Mouse (Mus musculus): ENCODE measurements around the gene Sik1. TPM values are rescaled to one million over a fixed set of nuclear protein-coding genes. Genes with fewer than 3 reads are reported as not detected.
A peak's percentile ranks its signal among the peaks of the same experiment; 100 is the strongest.

The Sik1 gene
- total RNA-seq, 1 experiment from 2014 or later: 193 TPM

DNA sequence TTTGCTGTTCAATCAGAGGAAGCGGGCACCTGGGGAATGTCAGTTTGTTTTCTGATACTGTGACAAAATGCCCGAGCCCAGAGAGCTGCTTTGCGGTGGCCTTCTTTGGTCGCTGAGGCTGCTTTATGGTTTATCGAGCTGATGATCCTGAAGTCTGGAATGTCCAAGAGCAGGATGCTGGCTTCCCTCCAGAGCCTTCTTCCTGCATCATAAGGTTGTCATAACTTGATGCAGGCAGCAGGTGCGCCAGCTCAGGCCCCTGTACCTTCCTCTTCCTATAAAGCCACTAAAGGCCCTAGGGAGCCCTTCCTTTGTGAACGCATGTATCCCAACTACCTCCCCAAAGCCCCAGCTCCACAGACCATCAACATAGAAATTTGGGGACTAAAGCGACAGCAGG is 5.3 kb upstream of the Sik1 start:
- no peak for ATAC-seq (replicated peaks; ENCODE audit: insufficient number of reproducible peaks, low FRiP score, low TSS enrichment, poor library complexity, severe bottlenecking)

DNA sequence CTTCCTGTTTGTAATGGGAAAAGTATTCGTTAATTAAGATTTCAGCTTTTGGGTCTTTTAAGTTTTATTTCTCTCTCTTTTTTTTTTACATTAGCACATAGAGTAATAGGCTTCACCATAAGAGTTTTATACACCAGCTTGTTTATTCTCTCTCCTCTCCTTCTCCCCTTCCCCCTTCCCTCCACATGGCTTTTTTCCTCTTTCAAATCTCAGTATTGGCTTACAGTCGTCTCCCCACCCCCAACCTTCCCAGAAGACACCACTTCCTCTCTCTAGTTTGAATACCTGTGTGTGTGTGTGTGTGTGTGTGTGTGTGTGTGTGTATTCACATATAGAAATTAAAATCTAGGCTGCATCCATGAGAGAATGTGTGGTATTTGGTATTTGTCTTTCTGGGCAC is 3.8 kb upstream of the Sik1 start:
- ATAC-seq (replicated peaks; ENCODE audit: insufficient number of reproducible peaks, low FRiP score, low TSS enrichment, poor library complexity, severe bottlenecking): no peak

DNA sequence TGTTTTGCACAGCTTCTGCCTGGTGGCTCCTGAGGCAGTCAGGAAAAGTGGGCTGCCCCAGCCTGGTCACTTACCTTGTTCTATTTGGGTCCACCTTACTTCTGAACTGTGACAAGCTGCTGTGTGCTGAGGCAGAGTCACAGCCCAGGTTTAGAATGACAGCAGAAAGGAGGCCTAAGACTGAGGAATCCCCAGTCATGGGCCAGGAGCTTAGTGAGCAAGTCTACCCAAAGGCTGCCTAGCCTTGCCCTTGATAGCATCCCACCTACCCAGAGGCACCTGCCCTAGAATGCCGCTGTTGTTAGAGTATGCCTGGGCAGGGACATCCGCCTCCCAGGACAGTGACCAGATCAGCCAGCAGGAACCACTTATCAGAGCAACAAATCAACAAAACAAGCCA is 3.2 kb upstream of the Sik1 start:
- no peak for ATAC-seq (replicated peaks; ENCODE audit: insufficient number of reproducible peaks, low FRiP score, low TSS enrichment, poor library complexity, severe bottlenecking)

DNA sequence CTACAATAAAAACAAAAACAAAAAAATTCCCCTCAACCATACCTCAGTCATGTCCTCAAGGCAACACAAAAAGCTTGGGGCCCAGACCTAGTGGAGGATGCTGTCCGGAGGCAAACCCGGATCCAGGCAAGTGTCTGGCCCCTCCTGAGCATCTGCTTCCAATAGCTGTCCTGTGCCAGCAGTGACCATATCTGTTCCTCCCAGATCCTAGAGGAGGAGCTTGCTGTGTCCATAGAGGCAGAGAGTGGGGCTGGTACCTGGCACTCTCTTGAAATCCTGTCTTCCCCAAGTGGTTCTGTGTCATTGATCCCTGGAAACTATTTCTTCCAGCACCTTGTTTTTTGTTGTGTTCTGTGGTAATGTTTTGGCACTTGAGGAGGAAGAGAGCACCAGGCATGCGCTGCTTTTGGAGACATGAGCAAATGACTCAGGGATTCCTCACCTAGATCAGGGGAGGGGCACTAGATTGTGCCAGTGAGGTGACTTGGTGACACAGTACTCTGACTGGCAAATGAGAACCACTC is 2.4 kb upstream of the Sik1 start:
- ATAC-seq (replicated peaks; ENCODE audit: insufficient number of reproducible peaks, low FRiP score, low TSS enrichment, poor library complexity, severe bottlenecking): no peak

DNA sequence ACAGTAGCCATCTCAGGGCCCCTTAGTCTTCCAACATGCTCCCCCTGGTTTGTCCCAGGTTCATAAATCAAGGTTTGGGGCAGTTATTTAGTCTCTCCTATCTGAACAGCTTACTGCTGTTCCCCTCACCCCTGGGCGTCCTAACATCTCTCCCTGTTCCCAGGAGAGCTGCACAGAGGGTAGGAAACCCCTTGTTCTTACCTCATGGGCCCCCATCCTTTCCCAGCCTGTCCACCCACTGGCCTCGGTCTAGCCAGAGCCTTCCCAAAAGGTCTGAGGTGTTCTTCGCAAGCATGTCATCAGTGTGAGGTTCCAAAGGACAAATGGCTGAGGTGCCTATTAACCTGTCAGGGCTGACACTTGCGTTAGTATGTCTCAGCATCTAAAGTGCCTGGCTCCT is 1.6 kb upstream of the Sik1 start:
- no peak for ATAC-seq (replicated peaks; ENCODE audit: insufficient number of reproducible peaks, low FRiP score, low TSS enrichment, poor library complexity, severe bottlenecking)

DNA sequence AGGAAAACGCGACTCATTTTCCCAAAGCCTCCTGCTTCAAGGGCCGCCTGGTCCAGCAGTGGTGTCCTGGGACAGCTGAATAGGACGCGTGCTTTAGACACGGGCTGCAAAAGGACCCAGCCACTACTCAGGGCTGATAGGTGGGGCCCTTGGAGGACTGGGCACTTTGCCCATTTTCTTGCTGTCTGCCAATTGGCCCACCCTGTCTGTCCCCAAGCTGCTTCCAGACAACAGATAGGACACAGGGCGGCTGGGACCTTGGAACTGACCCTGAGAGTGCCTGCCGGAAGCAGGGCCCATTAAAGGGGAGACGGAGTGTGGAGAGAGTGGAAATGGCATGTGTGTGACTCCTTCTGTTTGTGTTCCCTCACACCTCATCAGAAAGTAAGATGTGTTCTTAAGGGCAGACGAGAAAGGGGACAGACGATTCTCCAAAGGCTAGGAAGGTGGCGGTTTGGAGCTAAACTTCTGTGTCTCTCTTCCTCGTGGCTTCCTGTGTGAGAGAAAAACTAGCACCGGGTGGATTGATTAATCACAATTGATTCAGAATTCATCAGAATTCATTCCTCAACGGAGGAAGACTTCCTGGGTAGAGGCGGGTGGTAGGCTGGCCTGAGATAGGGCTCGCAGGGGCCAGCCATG is 1.0 kb upstream of the Sik1 start:
- ATAC-seq (replicated peaks; ENCODE audit: insufficient number of reproducible peaks, low FRiP score, low TSS enrichment, poor library complexity, severe bottlenecking): 0 out of 2 replicates have a peak, but pooled peaks have one; percentile 3

DNA sequence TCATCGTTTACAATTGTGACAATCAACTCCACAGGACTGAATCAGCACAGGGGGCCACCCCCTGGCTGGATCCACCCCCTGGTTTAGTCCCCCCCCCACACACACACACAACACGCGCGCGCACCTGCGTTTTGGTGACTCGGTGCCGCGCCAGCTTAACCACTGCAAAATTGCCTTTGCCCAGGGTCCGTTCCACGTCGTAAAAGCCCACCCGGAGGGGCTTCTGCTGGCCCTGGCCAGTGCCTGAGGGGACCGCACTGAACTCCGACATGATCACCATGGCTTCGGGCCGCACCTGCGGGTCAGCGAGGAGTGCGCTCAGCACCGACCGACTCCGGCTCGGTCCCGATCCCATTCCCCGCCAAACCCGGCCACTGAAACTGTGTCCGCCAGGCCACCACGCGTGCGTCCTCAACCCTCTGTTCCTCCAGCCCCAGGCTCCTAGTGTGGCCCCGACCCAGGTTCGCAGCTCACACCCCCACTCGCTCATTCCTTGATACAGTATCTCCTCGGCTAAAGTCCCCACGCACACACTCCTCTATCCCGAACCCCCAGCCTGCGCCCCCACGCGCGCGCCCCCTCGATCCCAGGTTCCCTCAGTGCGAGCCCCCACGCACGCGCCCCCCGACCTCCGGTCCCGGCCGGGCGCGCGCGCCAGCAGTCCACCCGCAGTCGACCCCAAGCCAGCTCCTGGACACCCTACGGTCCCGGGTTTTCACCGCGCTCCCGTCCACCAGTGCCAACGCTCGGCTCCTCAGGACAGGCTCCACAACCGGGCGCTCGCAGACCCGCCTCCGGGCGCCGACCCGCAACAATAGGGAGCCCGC is 621 bp downstream of the Sik1 start:
- ATAC-seq (replicated peaks; ENCODE audit: insufficient number of reproducible peaks, low FRiP score, low TSS enrichment, poor library complexity, severe bottlenecking): no peak

DNA sequence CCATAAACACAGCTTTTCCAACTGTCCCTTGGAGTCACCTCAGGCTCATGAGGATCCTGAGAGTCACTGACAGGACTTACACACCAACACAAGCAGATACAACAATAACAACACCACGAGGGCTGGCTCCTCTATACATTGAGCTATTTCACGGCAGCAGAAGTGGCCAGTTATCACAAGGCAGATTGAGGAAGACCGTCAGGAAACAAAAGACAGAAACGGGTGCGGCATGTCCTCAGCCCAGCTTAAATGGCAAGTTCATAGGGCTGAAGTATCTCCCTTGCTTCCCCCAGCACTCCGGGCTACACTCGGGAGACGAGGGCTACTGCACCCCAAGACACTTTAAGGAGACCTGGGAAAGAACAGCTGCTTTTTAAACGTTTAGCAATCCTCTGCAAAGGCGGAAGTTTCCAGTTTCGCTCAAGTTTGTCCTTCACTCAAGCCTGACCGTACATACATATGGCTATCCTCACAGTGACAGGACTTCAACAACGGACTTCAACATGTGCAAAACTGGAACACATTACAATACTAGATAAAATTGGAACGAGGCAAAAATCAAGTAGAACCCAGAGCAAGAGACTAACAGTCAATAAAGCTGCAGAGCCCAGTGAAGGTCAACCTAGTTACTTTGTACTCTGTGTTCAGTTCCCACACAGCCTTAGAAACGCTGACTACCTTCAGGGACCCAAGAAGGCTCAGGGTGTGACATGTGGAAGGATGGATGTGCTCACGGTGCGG is 2.0 kb downstream of the Sik1 start:
- ATAC-seq (replicated peaks; ENCODE audit: insufficient number of reproducible peaks, low FRiP score, low TSS enrichment, poor library complexity, severe bottlenecking): peak; percentile 27

DNA sequence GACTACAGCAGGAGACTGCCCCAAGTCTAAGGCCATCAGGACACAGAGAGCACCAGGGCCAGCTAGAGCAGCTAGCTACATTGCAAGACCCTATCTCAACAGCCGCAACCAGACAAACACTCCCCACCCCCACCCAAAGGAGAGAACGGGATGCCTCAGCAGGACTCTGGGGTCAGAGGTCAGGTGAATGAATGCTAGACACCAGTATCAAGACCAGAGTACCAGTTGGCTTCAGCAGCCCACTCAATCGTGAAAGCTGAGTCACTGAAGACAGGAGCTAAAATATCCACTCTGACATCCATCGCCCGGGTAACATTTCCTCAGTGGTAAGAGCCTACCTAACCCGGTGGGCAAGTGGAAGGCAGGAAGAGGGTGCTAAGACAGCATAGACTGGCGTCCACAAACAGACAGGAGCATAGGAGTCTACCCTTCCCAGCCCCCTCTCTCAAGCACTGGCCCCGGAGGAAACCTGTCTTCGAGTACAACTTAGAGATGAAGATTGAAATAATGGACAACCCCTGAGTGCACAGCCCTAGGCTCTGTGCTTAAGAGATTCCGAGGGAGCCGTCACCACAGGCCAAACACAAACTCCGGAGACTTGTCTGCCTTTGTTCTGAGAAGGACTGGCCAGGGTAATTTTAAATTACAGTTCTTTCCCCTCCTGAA is 2.7 kb downstream of the Sik1 start:
- no peak for ATAC-seq (replicated peaks; ENCODE audit: insufficient number of reproducible peaks, low FRiP score, low TSS enrichment, poor library complexity, severe bottlenecking)

DNA sequence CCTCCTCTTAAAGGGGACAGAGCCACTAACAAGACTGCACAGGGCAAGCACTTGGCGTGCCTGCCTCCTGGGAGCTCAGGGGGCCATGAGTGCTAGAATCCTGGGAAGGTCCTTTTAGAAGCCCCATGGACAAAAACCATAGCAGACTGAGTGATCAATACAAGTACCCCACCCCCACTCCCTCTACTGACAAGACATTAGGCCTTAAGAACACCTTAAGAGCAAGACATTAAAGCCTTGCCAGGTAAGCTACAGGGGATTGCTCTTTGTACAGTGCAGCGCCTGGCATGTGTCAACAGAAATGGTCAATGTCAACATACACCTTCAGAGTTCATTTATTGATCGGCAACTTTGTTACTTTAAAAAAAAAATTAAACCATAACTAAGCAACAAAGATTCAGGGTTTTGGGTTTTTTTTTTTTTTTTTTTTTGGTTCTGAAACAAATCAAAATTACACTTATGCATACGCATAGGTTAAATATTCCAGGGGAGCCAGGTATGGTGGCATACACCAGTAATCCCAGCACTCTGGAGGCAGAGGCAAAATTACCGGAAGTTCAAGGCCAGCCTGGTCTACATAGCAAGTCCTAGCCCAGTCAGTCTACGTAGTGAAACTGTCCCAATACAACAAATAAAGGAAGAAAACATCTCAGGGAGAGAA is 3.7 kb downstream of the Sik1 start:
- no peak for ATAC-seq (replicated peaks; ENCODE audit: insufficient number of reproducible peaks, low FRiP score, low TSS enrichment, poor library complexity, severe bottlenecking)

DNA sequence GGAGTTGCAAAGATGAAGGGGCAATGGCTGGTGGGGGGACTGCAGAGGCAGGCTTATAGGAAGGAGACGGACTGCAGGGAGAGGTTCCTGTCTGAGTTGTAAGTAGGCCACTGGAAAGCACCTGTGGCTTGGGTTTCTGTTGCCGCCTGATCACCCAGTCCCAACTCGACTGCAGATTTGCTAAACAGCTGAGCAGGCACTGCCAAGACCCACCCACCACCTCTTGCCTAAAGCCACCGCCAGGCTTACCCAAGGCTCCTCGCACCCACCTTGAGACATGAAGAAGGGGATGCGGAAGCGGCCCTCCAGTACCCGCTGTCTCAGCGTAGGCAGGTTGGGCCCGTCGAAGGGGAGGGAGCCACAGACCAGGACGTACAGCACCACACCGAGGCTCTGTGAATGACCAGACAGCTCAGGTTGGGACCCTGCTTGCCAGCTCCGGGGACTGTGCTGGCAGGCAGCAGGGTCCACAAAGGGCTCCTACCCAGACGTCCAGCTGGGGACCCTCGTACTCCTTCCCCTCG is 5.1 kb downstream of the Sik1 start:
- ATAC-seq (replicated peaks; ENCODE audit: insufficient number of reproducible peaks, low FRiP score, low TSS enrichment, poor library complexity, severe bottlenecking): no peak

DNA sequence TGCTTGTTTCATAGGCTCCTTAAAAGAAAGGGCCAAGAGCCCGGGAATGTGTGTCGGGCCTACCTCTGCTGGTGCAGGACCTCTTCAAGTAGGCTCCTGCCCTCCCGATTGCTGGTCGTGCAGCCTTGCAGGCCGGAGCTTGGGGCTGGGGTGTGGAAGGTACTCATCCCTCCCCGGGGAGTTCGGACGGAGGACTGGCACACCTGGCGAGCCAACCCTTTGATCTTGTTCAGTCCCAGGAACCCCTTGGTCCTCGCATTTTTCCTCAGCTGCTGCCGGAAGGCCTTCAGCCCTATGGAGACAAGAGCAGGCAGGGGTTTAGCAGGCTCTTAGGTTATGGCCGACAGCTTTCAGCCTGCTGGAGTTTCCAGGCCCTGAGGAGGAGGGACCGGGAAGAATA is 8.6 kb downstream of the Sik1 start:
- no peak for ATAC-seq (replicated peaks; ENCODE audit: insufficient number of reproducible peaks, low FRiP score, low TSS enrichment, poor library complexity, severe bottlenecking)

DNA sequence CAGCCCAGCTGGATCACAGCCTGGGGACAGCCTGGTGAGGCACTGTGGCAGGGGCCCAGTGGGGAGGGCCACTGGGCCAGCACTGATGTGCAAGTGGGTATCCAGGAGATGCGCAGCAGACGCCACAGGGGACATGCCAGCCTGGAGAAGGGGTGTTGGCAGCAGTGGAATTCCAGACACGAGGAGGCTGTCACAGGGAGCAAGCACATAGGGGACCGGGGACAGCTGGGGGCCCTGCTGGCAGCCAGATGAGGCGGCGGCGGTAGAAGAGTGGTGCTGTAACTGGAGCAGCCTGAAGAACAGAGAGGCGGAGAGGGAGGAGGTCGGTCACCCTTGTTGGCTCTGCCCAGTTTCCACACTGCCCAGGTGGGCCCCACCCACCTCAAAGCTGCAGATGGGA is 9.3 kb downstream of the Sik1 start:
- ATAC-seq (replicated peaks; ENCODE audit: insufficient number of reproducible peaks, low FRiP score, low TSS enrichment, poor library complexity, severe bottlenecking): no peak

DNA sequence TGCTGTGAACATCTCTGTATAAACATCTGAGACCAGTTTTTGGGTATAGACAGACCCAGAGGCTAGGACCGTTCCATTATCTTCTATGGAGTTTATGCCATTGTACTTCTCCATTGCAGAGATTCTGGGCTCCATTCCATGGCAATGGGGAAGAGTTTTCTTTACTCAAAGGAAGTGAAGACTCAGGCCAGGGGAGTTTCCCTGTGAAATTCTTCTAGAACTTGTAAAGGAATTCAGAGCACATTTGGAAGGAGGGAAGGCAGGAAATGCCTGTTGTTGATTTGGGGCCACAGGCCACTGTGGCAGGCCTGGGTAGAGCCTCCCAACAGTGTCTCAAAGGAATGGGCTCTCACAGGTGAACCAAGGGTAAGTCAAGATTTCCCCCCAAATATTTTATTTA is 11.7 kb downstream of the Sik1 start:
- ATAC-seq (replicated peaks; ENCODE audit: insufficient number of reproducible peaks, low FRiP score, low TSS enrichment, poor library complexity, severe bottlenecking): no peak

DNA sequence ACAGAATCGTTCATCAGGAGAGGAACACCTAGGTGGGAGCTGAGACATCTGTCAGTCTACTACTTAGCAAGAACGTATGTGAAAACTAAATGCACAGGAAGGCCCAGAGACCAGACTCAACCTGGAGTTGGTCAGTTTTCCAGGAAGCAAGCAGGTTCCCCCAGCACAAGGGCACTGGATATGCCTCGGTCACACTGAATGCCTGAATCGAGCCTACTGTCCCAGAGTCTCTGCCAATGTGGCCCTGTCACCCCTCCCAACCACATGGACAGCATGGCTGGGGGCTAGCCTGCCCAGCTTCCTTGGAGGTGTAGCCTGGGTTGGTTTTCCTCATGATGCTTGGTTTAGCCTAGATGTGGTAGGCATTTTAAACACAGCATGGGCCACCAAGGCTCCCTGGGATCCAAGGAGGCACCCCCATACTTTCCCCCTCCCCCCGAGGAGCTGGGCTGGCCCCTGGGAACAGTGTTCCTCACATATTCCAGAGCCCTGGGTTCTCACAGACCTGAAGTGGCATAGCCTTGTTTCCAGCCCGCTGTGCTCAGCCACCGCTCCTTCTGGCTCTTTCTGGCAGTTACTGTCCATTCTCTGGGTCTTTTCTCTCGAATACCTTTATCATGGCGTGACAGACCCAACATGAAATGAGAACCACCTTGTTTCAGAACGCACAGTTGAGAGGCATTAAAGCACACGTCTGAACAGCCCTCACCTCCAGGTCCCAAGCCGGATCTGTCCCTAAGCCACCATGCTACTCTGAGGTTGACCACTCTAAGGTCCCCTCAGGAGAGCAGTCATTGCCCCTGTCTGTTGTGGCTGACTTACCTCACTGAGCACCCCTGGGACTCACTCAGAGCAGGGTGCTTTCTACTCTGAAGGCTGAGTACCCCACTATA is 12.4 kb downstream of the Sik1 start:
- ATAC-seq (replicated peaks; ENCODE audit: insufficient number of reproducible peaks, low FRiP score, low TSS enrichment, poor library complexity, severe bottlenecking): no peak

DNA sequence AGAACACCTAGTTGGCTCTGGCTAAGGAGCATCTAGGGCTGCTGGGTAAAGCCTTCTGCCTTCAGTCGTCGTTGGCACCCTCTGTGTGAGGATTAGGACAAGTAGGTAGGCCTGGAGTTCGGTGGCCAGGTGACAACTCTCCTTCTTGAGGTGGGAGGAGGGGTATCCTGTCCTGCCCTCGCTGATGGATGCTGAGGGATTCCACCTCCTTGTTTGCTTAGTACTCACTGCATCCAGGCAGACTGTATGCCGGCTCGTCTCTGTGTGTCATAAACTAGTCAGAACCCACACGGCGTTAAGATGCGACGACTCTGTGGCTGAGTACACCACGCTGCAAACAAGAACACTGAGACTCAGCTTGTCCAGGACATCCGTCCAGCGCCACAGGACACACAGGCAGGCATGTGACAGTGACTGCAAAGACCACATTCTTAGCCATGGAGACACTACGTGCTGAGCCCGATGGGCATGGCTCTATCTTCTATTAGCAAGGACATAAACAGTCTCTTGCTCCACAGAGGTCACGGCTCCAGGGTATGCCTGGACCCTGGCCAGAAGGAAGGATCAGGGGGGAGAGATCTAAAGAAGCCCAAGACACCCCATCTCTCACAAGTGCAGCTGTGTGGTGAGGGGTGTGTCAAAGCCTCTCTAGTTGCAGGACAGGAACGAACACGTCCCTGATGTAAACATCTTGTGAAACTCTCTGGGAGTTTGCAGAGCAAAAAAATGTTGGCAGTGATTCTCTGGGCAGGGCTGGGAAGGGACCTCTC is 13.6 kb downstream of the Sik1 start:
- ATAC-seq (replicated peaks; ENCODE audit: insufficient number of reproducible peaks, low FRiP score, low TSS enrichment, poor library complexity, severe bottlenecking): peak; percentile 28

DNA sequence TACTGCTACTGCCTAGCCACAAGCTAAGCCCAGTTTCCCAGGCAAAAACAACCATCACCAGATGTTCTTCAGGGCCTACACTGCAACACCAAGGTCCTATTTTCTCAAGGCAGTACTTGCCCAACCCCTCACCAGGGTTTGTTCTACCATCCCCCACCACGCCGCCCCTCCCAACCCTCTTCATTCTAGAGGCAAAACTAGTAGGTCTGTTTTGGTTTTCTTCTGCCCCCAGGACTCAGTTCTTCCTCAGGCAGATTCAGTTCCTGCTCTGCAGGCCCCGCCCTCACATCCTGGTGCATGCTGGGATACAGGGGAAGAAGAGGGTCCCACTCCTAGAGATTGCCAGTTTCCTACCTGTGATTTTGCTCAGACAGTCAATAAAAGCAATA is 14.2 kb downstream of the Sik1 start:
- peak; percentile 20; the same call in 1 of the 2 replicates for ATAC-seq (replicated peaks; ENCODE audit: insufficient number of reproducible peaks, low FRiP score, low TSS enrichment, poor library complexity, severe bottlenecking)

Data from monocyte, adult 5-6 weeks (primary cell).